Mouse (Mus musculus) mesoderm, embryonic 11.5 days (tissue): Measurements from ENCODE around the gene Ube3b.

ENCODE experiments used
- DNase-seq: peaks from one replicate; pipeline ENCODE4 v3.0.0-alpha.2; 2012; ENCODE audit warnings: low read depth, low spot score

The Ube3b gene

GRCm38 (mm10) chr5:114380209-114381012 lies at the start of gene Ube3b, which contains the start of gene Kctd10:
Gene Ube3b (plus strand): TSS chr5:114380607.
Gene Kctd10 (minus strand): TSS chr5:114380508.
- DNase-seq, result peak; percentile 91

GRCm38 (mm10) chr5:114342996-114343395 lies 37.4 kb upstream of the Ube3b start:
- no peak for DNase-seq

GRCm38 (mm10) chr5:114343612-114344011 lies 36.8 kb upstream of the Ube3b start:
- DNase-seq, result no peak

- DNase-seq, result no peak
Measured at GRCm38 (mm10) chr5:114345538-114345937, 34.9 kb upstream of the Ube3b start.

- DNase-seq, result no peak
Measured at GRCm38 (mm10) chr5:114347005-114347404, 33.4 kb upstream of the Ube3b start.

GRCm38 (mm10) chr5:114351490-114351889 lies 28.9 kb upstream of the Ube3b start:
- no peak for DNase-seq

GRCm38 (mm10) chr5:114356250-114356935 lies 24.0 kb upstream of the Ube3b start:
- peak; percentile 82 for DNase-seq

GRCm38 (mm10) chr5:114356936-114357751 lies 23.3 kb upstream of the Ube3b start:
- DNase-seq, result peak; percentile 41

GRCm38 (mm10) chr5:114358833-114359232 lies 21.6 kb upstream of the Ube3b start:
- no peak for DNase-seq

- DNase-seq, result no peak
Measured at GRCm38 (mm10) chr5:114359586-114359985, 20.8 kb upstream of the Ube3b start.

GRCm38 (mm10) chr5:114360968-114361367 lies 19.4 kb upstream of the Ube3b start:
- DNase-seq, result no peak

- DNase-seq, result no peak
Measured at GRCm38 (mm10) chr5:114365043-114365752, 15.2 kb upstream of the Ube3b start.

- DNase-seq, result no peak
Measured at GRCm38 (mm10) chr5:114368121-114368520, 12.3 kb upstream of the Ube3b start.

GRCm38 (mm10) chr5:114368803-114369496 lies 11.5 kb upstream of the Ube3b start:
- DNase-seq, result no peak

GRCm38 (mm10) chr5:114369921-114370320 lies 10.5 kb upstream of the Ube3b start:
- DNase-seq, result no peak

- peak; percentile 57 for DNase-seq
Measured at GRCm38 (mm10) chr5:114370371-114370776, 10.0 kb upstream of the Ube3b start.

GRCm38 (mm10) chr5:114371331-114371730 lies 9.1 kb upstream of the Ube3b start:
- no peak for DNase-seq

GRCm38 (mm10) chr5:114371731-114372473 lies 8.5 kb upstream of the Ube3b start:
- no peak for DNase-seq

GRCm38 (mm10) chr5:114372565-114372964 lies 7.8 kb upstream of the Ube3b start:
- DNase-seq, result no peak

GRCm38 (mm10) chr5:114373174-114373573 lies 7.2 kb upstream of the Ube3b start:
- DNase-seq, result no peak
